Mouse (Mus musculus): ENCODE measurements around the gene Eri2. TPM values are rescaled to one million over a fixed set of nuclear protein-coding genes. Genes with fewer than 3 reads are reported as not detected.

Gene Eri2
- polyA plus RNA-seq, 1 experiment, result 6.9 TPM

DNA sequence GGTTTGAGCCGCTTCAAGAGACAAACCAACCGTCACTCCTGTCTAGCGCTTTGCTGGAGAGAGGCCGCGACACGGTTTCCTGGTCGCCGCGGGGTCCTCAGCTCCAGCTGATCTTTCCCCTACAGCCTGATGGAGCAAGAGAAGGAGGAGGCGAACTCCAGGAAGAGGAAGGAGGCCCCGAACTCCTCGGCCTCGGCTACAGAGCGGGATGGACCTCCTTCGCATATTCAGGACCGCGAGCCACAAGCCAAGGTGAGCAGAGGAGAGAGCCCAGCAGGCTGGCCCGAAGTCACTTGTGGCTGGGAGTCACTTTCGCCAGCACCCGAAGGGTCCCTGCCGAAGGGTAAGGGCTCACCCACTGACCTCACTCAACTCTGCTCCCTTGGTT lies 387 bp upstream of the Eri2 start:
- H3K27ac ChIP-seq (ENCODE audit: insufficient read depth, low read length), result no peak overlapping the region
- H3K4me1 ChIP-seq (ENCODE audit: control insufficient read depth, insufficient read depth, low read length), result no peaks in the 10 kb centered on the region
- peak overlapping the region; percentile 96 for H3K4me3 ChIP-seq (ENCODE audit: insufficient read depth, low read length)
- TF ChIP-seq POLR2A (IDR thresholded peaks at IDR 0.05; ENCODE audit: extremely low read depth, insufficient read depth, low read length) (no peak), CTCF (IDR thresholded peaks at IDR 0.05; ENCODE audit: extremely low read depth, insufficient read depth, low read length) (no peak)

DNA sequence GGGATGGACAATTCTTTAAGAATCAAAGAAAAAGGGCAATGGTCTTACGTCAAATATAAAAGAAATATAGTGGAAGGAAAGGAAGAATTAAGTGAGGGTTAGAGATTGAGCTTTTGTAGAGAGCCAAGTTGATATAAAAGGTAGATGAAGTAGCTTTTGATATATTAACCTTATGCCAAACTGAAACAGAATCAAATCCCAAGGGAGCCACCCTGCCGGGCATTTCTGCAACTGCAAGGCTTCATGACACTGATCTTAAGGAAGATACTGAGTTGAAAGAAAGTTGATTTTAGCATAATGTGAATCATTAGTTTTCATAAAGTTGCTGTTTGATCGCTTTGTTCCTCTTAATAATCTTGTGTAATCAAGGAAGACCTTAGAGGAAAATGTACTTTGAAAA lies 4.8 kb downstream of the Eri2 start:
- Histone ChIP-seq H3K27ac (ENCODE audit: insufficient read depth, low read length) (no peak overlapping the region), H3K4me3 (ENCODE audit: insufficient read depth, low read length) (no peak overlapping the region), H3K4me1 (ENCODE audit: control insufficient read depth, insufficient read depth, low read length) (no peaks in the 10 kb centered on the region)
- no peak for TF ChIP-seq POLR2A (IDR thresholded peaks at IDR 0.05; ENCODE audit: extremely low read depth, insufficient read depth, low read length)
- TF ChIP-seq CTCF (IDR thresholded peaks at IDR 0.05; ENCODE audit: extremely low read depth, insufficient read depth, low read length), result no peak

DNA sequence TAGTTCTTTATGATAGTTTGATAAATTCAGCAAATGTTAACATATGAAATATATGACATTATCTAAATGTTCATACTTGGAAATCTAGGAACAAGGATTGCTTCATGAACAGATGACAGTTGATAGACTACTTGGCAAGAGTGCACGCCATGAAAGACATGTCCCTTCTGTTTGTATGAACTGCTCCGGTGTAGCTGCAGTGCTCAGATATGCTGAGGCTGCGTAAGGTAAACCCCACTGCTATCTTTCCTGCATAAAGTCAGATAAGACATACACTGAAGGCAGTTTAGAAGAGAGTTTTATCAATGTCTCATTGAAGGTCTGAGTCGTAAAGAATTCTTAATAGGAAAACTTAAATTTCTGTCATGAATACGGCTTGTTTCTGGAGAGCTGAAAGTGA lies 8.9 kb downstream of the Eri2 start:
- TF ChIP-seq CTCF (IDR thresholded peaks at IDR 0.05; ENCODE audit: extremely low read depth, insufficient read depth, low read length), result no peak
- Histone ChIP-seq H3K27ac (ENCODE audit: insufficient read depth, low read length) (no peak overlapping the region), H3K4me3 (ENCODE audit: insufficient read depth, low read length) (no peak overlapping the region), H3K4me1 (ENCODE audit: control insufficient read depth, insufficient read depth, low read length) (no peaks in the 10 kb centered on the region)

DNA sequence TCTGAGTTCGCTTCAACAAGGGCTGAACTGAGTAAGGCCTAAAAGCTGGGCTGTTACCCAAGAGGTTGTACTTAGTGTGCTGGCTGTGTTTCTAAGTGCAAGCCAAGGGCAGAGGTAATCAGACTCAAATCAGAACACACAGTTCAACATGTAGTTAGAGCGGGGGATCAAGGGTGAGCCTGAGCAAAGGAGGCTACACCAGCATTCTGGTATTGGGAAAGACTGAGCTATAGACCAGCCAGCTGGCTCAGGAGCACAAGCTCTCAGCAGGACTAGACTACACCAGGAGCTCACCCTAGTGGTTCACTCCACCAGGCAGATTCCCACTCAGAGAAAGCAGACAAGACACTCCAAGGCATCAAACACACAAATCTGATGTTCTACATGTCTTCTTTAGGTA lies 10.4 kb downstream of the Eri2 start:
- no peak overlapping the region for H3K4me3 ChIP-seq (ENCODE audit: insufficient read depth, low read length)
- TF ChIP-seq CTCF (IDR thresholded peaks at IDR 0.05; ENCODE audit: extremely low read depth, insufficient read depth, low read length), result no peak
- no peak for TF ChIP-seq POLR2A (IDR thresholded peaks at IDR 0.05; ENCODE audit: extremely low read depth, insufficient read depth, low read length)
- no peak overlapping the region for H3K27ac ChIP-seq (ENCODE audit: insufficient read depth, low read length)
- H3K4me1 ChIP-seq (ENCODE audit: control insufficient read depth, insufficient read depth, low read length), result no peaks in the 10 kb centered on the region

DNA sequence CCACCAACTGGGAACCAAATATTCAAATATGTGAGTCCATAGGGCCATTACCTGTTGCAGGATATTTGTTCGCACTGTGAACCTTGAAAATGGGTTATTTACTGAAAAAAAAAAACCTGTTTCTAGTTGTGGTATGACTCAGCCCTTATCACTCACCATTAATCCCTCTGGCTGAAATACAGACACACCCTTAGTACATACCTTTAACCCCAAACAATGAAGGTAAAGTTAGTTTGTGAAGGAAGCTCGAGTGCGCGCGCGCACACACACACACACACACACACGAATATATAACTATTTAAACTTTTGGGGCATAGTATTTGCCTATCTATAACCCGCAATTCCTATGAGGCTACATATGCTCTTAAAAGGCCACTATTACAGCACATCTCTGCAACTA lies 24.0 kb downstream of the Eri2 start:
- no peak for TF ChIP-seq CTCF (IDR thresholded peaks at IDR 0.05; ENCODE audit: extremely low read depth, insufficient read depth, low read length)
- TF ChIP-seq POLR2A (IDR thresholded peaks at IDR 0.05; ENCODE audit: extremely low read depth, insufficient read depth, low read length), result no peak
- no peaks in the 10 kb centered on the region for H3K4me1 ChIP-seq (ENCODE audit: control insufficient read depth, insufficient read depth, low read length)
- no peak overlapping the region for H3K27ac ChIP-seq (ENCODE audit: insufficient read depth, low read length)
- H3K4me3 ChIP-seq (ENCODE audit: insufficient read depth, low read length), result no peak overlapping the region

DNA sequence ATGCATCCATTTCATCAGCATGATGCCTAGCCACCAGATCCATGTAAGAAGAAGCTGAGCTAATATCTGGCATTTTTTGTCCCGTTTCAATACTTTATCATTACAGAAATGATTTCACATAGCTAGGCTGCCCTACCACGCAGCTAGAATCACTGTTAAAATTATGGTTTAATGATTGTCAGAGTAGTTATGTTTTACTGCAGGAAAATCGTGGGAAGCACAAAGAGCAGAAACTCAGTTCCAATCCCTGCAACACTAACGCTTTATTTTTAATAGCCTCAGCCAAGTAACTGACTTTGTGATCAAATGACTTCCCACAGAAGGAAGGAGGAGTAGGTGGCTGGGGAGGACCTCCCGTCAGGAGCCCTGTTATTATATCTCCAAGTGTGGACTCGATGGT lies 26.9 kb downstream of the Eri2 start:
- no peak for TF ChIP-seq CTCF (IDR thresholded peaks at IDR 0.05; ENCODE audit: extremely low read depth, insufficient read depth, low read length)
- TF ChIP-seq POLR2A (IDR thresholded peaks at IDR 0.05; ENCODE audit: extremely low read depth, insufficient read depth, low read length), result no peak
- Histone ChIP-seq H3K4me1 (ENCODE audit: control insufficient read depth, insufficient read depth, low read length) (no peaks in the 10 kb centered on the region), H3K27ac (ENCODE audit: insufficient read depth, low read length) (no peak overlapping the region), H3K4me3 (ENCODE audit: insufficient read depth, low read length) (no peak overlapping the region)

DNA sequence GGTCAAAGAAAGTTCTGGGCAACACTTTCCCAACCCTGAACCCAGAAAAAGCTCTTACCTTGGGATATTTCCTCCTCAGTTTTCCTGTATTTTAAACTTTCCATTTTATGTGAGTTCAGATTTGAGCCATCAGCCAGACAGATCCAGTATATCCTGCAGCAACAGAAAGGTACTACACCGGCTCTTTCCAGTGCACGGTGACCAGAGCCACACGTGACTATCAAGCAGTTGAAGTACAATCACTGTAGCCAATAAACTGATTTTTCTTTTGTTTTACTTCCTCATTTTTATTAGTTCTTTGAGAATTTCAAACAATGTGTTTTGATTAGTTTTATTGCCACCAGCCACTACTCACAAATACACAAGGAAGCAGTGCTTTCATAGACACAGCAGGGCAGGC lies 29.5 kb downstream of the Eri2 start:
- H3K4me3 ChIP-seq (ENCODE audit: insufficient read depth, low read length), result no peak overlapping the region
- no peak overlapping the region for H3K27ac ChIP-seq (ENCODE audit: insufficient read depth, low read length)
- H3K4me1 ChIP-seq (ENCODE audit: control insufficient read depth, insufficient read depth, low read length), result no peaks in the 10 kb centered on the region
- TF ChIP-seq POLR2A (IDR thresholded peaks at IDR 0.05; ENCODE audit: extremely low read depth, insufficient read depth, low read length) (no peak), CTCF (IDR thresholded peaks at IDR 0.05; ENCODE audit: extremely low read depth, insufficient read depth, low read length) (no peak)

DNA sequence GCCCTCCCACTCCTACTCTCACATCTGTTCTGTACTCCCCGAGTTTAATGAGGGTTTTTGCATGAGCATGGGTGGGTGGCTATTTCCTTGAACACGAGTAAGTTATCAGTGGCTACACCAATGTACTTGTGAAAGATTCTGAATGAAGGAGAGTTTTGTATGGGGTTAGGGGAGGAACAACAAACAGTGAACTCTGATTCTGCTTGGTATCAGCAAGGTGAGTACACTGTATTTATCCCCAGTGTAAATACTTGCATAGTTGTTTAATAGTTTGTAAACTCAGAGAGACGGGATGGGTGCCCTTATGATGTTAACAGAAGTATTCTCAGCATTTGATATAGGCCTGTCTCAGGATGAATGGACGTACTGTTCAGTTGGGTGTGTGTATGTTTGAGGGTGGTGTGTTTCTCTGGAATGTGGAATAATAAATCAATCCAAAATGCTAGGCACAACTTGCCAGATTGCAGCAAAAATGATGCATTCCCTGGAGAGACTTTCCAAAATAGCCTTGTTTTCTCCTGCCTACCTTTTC lies 31.6 kb downstream of the Eri2 start:
- TF ChIP-seq CTCF (IDR thresholded peaks at IDR 0.05; ENCODE audit: extremely low read depth, insufficient read depth, low read length), result no peak
- no peak for TF ChIP-seq POLR2A (IDR thresholded peaks at IDR 0.05; ENCODE audit: extremely low read depth, insufficient read depth, low read length)
- no peak overlapping the region for H3K4me3 ChIP-seq (ENCODE audit: insufficient read depth, low read length)

DNA sequence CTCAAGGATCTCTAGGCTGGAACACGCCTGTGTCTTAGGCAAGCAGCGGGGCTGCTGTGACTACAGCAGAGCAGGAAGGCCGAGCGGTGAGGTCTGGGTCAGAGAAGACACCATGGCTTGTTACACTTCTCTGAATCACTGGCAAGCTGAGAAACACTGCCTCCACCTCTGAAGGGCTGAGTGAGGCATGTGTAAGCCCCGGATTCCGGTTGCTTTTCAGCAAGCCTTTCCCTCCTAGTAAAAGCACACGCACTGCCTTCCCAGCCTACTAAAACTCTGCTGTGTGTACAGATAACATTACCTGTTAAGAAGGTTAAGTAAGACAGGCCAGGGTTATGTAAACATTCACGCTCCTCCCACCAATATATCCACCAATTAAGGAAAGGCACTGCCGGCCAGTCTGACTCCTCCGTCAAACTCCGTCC lies 33.3 kb downstream of the Eri2 start, which contains the start of gene Acsm3:
TSS of gene Acsm3 (plus strand) at position 397 of the 425 bp plus-strand sequence.
- TF ChIP-seq CTCF (IDR thresholded peaks at IDR 0.05; ENCODE audit: extremely low read depth, insufficient read depth, low read length) (no peak), POLR2A (IDR thresholded peaks at IDR 0.05; ENCODE audit: extremely low read depth, insufficient read depth, low read length) (no peak)
- Histone ChIP-seq H3K4me3 (ENCODE audit: insufficient read depth, low read length) (no peak within 1 kb of the TSS), H3K27ac (ENCODE audit: insufficient read depth, low read length) (no peak within 1 kb of the TSS), H3K4me1 (ENCODE audit: control insufficient read depth, insufficient read depth, low read length) (no peaks in the 10 kb centered on the region)

More for the DNA sequence above, 31.6 kb downstream of the Eri2 start:
- Histone ChIP-seq H3K27ac (ENCODE audit: insufficient read depth, low read length) (no peak overlapping the region), H3K4me1 (ENCODE audit: control insufficient read depth, insufficient read depth, low read length) (no peaks in the 10 kb centered on the region)

DNA sequence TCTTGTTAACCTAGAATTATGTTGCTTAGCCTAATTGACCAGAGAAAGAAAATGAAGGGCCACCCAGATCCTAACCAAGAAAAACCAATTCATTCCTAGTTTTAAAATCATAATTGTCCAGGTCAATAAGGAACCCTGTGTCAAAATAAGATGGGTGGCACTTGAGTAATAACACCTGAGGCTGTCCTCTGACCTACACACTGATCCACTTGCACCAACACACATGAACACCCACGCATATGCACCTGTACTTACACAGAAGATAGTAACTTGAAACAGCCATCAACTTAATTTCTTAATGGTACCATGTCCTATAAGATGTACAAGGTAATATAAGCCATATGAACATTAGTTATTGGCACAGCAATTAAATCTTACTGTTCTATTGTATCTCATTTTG lies 40.2 kb downstream of the Eri2 start:
- Histone ChIP-seq H3K4me3 (ENCODE audit: insufficient read depth, low read length) (no peak overlapping the region), H3K4me1 (ENCODE audit: control insufficient read depth, insufficient read depth, low read length) (no peaks in the 10 kb centered on the region), H3K27ac (ENCODE audit: insufficient read depth, low read length) (no peak overlapping the region)
- TF ChIP-seq CTCF (IDR thresholded peaks at IDR 0.05; ENCODE audit: extremely low read depth, insufficient read depth, low read length) (no peak), POLR2A (IDR thresholded peaks at IDR 0.05; ENCODE audit: extremely low read depth, insufficient read depth, low read length) (no peak)

Measured in cortical plate, adult 2 months (tissue).